Mouse (Mus musculus) c-Kit-positive CD71-positive TER-119-positive erythroid progenitor cells, embryonic 14.5 days (primary cell): ENCODE measurements at regions not wholly inside any gene's neighbourhood (a gene's known extent, or its start where the extent isn't known, plus 50 kb on each side); places are given as distances from the start of the nearest gene placed in this dataset.
"Not testable (repeated sequence)": the region's sequence is repeated elsewhere in the genome, so short reads cannot be mapped to it uniquely, and the experiment has no call there.

Experiments
- DNase-seq: peaks from one replicate; pipeline ENCODE4 v3.0.0-alpha.2; 2013; ENCODE audit warnings: low spot score

DNA sequence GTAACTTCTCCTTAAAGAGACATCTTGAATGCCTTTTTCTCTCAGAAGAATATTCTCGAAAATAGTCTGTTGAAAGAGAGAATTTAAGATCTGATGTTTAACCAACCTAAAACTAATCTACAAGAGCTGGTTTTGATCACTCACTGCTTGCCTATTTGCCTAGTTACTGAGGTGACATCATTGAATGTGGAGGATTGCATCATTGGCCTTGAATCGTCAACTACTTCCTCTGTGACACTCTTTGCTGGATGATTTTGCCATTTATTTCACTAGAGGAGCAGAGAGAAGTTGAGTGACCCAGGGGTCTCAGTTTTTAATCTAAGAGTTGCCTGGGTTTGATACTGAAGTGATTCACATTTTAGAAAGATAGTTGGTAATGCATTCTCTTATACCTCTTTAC lies 174.6 kb downstream of the Csl start:
- no peak for DNase-seq

DNA sequence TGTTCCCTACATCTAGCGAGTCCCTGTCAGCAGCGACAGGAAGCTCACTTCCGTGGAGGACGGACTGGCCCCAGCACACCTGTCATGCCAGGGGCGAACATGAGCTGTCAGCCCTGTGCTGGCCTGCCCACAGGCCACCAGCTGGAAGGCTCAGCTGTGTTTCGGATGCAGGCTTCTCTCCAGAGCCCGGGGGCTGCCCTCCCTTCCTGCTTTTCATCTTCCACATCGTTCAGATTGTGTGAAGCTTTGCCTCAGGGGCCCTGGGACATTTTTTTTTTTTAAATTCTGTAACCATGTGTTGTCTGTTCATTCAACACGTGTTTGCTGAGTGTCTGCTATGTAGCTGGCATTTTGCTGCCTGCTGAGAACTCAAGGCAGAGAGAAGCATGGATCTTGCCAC lies 167.2 kb downstream of the Csl start:
- DNase-seq: no peak

DNA sequence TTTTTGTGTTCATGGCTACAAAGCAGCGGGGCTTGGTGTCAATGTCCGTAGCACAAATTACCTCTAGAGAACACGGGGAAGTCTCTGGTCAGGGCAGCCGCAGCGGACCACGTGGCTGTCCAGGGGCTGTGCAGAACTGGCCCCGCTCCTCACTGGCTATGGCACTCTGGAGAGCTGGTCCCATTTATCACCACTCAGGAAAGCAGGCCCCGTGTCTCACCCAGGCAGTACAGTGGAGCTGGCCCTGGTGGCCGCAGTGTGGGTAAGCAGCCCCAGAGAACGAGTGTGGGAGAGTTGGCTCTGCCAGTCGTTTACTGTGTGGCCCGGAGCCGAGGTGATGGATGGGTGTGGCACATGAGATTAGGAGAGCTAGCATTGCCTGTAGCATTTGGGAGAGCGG lies 163.8 kb downstream of the Csl start:
- no peak for DNase-seq

DNA sequence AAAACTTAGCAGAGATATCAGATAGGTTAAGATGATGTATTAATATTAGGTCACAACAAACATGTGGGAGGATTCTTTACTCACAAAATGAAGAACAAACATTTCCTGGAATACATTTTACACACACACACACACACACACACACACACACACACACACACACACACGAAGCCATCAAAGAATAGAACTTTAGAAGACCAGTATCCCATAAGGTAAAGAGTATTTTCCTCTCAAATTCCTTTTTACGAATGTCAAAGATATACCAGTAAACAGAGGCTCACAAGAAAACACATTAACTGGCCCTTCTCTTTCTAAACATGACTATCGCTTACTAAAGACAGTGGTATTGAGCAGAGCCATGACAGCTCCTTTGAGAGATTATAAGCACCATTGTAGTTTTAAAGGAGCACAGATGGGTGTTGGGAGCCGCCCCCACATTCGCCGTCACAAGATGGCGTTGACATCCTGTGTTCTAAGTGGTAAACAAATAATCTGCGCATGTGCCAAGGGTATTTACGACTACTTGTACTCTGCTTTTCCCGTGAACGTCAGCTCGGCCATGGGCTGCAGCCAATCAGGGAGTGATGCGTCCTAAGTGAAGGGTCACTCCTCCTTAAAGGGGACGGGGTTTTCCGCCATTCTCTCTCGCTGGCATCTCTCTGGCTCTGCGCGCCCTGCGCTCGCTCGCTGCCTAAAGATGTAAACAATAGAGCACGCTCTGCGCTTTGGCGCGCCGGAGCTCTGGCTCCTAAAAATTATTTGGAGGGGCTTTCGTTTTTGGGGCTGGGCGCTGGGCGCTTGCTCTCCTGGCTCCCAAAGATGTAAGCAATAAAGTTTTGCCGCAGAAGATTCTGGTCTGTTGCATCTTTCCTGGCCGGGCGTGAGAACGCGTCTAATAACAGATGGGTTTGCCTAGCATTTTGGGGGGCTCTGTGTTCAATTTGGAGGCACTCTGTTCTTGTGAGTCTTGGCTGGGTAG lies 160.0 kb downstream of the Csl start:
- DNase-seq: not testable (repeated sequence)

DNA sequence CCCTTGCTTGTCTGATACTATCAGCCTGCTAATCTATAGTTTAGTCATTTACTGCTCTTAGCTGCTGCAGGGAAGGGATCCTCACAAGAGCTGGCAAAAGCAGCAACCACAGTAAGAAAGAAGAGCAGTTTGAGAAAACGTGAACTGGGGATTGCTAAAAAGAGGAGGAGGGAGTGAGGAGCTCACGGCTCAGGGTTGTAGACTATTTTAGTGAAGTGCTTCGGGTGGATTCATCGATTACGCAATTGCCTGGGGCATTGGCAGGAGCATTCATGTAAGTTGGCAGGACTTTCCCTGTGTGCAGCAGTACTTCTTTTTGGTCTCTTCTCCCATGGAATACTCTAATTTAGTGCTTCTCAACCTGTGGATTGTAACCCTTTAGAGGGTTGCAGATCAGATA lies 157.1 kb downstream of the Csl start:
- DNase-seq: no peak

DNA sequence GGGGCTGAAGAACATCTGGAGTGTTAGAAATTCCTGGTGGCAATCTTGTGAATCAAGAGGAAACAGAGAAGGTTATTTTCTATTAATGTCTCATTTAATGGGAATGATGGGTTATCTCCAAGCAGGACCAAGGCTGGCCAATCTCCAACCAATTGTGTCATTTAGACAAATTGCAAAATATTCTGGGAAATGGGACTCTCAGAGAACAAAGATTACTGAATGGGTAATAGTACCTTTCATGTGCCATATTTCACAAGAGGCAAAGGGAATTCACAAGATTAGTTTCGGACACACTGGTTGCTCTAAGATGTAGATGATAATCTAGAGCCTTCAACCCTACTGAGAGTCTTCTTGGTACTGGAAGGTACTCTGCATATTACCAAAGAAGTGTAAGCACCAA lies 155.3 kb downstream of the Csl start:
- no peak for DNase-seq

DNA sequence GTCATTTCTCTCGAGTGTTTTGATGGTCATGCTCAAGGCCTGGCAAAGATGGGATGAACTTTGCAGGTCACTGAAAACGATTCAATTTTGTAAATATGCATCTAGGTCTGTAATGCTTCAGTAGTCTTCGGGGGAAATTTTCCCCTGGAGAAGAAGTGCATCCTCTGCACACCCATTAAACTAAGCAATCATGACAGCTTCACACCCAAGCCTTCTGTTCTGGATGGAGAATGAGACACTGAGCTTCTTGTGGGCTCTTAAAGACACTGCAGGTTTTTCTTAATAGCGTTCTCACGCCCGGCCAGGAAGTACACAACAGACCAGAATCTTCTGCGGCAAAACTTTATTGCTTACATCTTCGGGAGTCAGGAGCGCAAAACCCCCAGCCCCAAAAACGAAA lies 151.0 kb downstream of the Csl start:
- DNase-seq: no peak

DNA sequence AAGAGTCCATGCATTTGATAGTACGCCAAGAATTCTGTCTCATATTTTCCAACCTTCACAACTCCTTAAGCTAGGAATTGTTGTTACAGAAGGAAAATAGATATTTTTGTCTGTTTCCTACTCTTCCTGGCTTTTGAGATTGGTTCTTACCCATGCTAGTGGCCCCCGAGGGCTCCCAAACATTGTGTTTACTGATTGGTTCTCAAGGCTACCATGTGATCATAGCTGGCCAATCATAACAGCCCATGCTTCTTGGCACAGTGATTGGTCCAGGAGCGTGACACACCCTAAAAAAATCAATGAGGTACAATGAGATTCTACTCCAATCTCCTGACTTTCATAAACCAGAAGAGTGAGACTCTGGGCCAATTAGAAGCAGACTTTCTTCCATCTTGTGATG lies 150.0 kb downstream of the Csl start:
- no peak for DNase-seq

DNA sequence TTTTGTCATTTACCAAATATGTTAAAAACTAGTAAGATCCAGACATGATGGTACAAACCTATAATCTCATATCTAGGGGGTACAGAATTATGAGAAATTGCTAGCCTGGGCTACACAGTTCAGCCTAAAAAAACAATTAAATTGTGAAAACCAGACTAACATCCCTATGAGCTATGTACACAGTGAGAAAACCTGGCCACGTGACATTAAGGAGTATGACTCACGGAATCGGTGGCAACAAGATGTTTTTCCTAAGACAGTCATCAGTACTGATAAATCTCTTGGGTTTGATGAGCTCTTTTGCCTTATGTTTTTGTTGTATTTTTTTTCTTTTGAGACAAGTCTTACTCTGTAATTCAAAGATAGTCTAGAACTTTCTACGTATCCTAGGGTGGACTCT lies 148.6 kb downstream of the Csl start:
- no peak for DNase-seq

DNA sequence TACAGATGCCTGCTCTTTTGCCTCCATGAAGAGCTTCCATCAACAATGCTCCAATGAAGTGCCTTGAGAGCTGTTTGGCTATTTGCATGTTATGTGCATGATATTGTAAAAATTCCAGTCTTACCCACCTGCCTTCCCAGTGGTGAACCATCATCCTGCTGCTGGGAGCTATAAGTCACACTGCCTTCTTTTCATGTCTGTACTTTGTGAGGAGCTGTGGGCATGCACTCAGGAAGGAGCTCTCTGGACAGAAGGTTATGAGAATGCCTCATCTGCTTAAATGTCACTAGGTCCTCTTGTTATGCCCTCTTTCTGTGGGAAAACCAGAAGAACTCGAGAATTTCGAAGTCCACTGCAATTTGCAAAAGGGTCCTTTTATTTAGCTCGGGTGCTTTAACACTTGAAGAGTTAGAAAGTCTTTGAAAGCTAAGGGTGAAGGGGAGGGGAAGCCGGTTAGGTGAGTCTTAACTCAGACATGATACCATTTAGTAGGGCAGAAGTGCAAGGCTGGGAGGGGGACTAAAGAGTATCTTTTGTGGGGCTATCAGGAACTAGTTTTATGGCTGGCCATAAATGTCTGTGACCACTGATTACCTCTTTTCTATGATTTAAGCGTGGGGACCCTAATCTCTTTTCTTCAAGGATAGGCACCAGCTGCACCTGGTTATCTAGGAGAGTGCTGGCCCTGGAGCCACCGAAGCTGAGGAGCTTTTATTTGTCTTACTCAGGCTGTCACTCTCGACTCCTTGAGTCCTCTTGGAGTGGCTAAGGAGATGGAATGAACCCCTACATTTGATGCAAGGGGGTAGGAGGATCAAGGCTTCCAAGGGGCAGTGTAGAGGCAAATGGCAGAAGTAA lies 144.8 kb downstream of the Csl start:
- no peak for DNase-seq

DNA sequence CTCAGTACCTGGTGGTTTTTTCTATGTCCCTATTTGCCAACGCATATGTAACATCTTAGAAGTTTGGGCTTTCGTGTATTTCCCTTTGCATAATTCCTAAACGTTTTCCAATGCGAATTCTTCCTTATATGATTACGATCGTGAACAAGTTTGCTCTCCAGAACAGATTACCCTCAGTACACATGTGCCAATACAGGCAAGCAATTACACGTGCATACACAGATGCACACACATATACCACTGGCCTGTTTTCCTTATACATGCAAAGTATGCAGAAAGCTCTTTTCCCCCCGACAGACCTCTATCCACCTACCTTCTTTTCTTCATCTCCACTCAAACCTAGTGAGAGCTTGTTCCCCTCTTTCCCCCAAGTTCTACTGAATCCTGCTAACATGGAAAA lies 144.1 kb downstream of the Csl start:
- DNase-seq: no peak

DNA sequence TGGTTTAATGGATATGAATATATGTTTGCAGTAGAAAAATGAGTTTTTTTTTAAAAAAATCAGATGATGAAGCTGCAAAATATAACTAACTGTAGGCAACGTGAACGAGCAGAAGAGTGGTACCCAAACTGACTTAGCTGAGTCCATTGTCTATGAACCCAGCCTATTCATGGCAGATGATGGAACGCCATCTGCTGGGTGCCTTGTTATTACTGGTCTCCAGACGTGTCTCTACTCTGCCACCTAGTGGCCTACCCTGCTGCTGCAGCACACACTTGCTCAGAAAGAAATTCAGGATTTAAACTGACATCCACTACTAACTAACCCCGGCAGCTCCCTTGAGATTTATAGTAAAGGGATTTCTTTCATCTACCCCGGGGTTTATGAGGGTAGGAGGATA lies 143.7 kb downstream of the Csl start:
- DNase-seq: peak; percentile 45

DNA sequence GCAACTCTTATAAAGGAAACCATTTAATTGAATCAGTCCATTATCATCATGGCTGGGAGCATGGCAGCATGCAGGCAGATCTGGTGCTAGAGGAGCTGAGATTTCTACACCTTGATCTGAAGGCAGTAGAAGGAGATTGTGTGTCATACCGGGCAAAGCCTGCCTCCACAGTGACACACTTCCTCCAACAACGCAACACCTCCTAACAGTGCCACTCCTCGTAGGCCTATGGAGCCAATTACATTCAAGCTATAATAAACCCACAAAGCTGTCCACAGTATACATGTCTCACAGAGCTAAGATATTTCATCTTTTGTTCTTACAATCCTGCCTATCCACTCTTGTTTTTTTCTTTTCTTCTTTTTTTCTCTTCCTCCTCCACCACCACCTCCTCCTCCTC lies 141.8 kb downstream of the Csl start:
- DNase-seq: no peak

DNA sequence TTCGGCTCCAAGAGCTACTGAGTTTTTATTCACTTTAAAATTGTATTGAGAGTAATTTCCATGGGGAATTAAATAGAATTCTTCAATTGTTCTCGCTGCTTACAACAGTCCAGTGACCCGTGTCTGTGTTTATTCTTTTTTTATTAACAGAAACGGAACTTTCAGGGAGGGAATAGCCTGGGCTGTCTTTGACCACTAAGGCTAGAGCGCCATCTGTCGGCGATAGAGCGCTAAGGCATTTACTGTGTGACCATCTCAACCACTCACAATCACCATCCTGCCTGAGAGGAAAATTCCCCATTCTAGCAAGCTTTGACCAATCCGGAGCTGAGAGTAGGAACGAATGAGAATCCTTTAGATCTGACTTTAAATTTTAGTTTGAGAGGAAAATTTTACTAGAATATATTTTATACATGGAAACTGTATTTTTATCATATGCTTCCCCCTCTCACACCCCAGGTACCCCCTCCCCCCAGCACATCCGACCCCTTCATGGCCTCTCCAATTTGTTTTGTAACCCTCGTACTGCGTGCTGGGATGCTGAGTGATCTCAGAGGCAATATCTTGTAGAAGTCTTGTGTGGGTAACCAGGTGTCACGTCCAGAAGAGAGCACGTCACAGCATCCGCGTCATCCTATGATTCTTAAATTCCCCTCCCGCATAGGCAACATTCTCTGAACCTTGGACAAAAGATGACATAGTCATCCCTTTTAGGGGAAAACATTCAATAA lies 139.9 kb downstream of the Csl start:
- peak; percentile 37 for DNase-seq

DNA sequence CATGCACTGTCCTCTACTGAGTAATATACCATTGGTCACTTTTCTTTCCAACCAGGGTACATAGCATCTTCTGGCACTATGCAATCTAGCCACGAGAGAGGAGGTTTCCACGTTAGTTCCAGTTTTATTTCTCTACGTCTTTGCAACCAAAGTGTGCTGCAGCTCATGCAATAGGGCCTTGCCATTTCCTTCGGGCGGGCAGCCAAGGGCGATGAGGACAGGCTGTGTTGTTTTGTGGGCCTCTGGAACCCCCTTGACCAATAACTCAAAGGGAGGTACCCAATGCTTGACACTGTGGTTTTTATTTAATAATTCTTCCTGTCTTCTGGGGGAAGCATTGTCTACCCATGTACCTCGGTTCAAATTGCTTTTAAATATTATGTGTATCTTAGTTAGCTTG lies 139.0 kb downstream of the Csl start:
- DNase-seq: no peak

DNA sequence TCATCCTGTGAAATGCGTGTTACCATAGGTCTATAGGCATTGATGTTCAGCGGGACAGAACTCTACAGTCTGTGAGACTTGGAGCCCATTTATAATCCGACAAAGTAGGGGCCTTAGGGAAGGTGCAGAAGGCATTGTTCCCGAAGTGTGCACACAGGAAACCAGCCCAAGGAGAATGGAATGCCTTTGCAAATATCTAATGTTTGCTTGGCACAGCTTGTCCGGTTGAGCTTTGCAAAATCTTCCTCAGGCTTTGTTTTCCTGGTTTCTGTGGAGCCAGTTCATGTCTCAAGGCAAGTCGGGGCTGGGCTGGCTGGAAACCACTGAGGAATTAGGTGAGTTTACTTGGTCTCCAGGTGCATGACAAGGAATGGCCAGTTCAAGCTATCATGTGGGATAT lies 132.1 kb downstream of the Csl start:
- no peak for DNase-seq

DNA sequence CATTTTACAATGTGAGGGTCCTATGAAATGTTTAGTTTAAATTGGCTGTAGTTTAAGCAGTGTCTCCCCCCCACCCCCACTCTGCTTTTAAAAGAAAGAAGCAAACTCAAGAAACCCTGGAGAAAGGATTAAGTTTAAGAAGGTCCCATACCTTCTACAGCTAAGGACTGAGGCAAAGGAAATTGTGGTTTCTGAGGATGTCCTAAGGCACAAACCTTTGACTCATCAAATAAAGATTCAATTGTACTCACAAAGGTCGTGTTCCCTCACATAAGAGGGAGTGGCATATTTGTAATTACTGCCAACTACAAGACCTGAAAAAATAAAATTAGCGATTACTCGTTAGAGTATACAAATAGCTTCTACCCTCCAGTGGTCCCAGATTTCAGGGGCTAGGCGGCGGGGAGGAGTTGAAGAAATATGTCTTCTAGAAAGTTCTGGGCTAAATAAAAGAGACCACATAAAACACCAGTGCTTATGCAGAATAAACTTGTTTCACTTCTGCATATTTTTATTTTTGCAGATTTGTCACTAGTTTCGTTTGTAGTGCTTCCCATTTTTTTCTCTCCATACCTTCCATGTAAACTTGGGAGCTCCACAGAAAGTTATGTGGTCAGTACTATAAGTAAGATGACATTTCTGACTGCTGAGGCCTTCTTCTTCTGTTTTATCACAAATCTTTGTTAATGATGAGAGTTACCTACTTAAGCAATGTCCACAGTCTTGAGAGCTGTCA lies 127.0 kb downstream of the Csl start:
- DNase-seq: no peak

DNA sequence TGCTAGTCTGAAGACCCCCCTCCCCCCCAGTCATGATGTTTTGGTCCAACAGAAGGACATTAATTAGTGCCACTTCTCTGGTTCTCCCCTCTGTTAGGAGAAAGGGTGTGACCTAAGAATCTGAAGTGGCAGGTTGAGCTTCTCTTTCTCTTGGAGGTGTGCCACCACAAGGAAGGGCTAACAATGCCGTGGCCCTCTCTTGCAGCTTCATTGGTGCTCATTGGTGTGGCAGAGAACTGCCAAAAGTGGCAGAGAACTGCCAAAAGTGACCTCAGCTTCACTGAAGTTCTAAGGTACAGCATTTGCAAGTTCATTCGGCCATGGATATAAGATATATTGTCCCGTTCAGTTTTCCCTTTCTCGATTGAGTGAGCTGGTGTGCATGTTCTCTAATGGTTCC lies 123.7 kb downstream of the Csl start:
- no peak for DNase-seq

DNA sequence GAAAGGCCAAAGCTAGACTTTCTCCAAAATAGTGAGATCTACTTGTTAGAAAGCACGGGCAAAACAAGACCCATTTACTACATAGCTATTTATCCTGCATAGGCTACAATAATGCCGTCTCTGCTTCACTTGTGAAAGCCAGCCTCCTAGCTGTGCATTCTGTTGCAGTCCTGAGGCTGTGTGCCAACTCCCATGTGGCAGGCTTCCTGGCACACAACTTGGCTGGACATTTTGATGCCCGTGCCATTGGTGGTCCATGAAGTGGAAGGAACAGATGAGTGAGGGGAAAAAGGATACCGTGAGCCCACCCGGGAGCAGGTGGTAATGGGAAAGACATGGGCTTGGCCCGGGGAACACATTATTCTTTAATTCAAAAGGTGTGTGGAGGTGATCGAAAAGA lies 120.4 kb downstream of the Csl start:
- no peak for DNase-seq

DNA sequence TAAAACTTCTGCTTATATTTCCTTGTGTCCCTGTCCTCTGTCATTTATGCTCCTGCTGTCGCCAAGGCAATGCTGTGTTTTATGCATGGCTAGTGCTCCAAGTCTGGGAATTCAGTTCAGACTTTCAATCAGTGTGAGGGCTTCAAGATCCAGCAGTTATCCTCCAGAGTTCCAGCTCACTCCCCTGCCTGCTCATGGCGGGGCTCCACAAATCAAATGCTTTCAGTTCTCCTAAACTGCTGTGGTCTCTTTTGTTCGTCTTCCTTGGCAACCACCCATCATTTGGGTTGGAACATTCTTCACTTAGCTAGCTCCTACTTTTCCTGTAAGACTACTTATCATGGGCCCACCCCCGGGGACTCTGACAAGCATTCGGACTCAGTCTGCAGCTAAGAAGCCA lies 120.0 kb downstream of the Csl start:
- no peak for DNase-seq

DNA sequence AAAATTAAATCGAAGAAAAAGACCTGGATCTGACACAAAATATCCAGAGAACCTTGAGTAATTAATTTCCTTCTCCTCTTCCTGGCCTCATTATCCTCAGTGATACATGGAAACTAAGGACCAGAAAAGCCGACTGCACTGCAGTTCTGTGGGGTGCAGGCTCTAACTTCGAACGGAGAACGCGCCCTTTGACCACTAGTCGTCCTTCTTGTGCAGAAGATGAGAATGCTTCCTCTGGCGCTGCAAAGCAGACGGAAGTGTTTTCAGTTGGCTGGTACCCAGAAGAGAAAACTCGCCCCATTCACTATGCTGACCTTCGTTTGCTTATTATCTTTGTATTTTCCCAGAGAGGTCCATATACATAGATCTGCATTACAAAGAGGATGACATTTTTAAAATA lies 117.7 kb downstream of the Csl start:
- no peak for DNase-seq
